Mouse (Mus musculus): Measurements from ENCODE around the gene Vmn1r23. TPM values are rescaled to one million over a fixed set of nuclear protein-coding genes. Genes with fewer than 3 reads are reported as not detected.
"Not testable (repeated sequence)": the region's sequence is repeated elsewhere in the genome, so short reads cannot be mapped to it uniquely, and the experiment has no call there.

Gene Vmn1r23
- not detected in 2 replicates for polyA plus RNA-seq (2015; fragmentation: Nextera tagmentation; extraction: Ambion mirVana)

DNA sequence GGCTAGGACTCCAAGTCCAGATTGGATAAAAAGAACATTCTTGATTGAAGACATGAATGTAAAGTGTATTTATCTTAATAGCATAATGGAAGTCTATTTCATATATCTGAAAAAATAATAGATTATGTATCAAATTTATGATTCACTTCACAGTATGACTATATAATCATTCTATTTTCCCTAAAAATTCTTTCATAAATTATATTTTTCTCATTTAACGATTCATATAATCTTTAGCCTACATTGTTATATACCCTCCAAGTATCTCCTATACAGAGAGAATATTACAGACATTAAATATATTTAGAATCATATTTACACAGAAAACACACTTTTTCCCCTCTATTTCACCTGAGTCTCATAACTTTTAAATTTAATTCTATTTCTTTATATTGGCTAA lies at the start of gene Vmn1r23:
Vmn1r23 (minus strand) TSS at position 101 of the 400 bp plus-strand sequence.
- H3K36me3 ChIP-seq (ENCODE audit: control insufficient read depth, insufficient read depth, low read length): no peaks in the 10 kb centered on the region

DNA sequence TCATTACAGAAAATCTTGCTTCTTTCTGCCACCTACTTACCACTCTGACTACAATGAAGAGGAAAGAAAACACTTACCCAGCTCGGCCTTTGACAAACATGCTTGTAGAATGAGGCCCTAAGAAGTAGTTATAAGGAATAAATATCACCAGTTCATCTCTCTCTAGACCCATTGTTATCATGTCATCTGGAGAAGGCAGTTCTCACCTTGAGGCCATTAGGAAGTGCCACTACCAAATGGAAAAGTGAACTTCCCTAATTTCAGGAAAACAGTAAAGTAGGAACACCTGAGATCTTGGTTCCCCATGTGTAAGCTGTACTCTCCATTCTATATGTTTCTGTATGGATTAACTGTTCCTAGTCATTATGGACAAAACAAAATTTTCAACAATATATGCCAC lies 34.8 kb upstream of the Vmn1r23 start, which contains the start of gene Vmn1r24:
Vmn1r24 (minus strand) TSS at position 101 of the 400 bp plus-strand sequence.
- 86% methylated on average over 1 of the region's 1 CpGs for WGBS
- H3K4me2 ChIP-seq (ENCODE audit: low read length): not testable (repeated sequence)

More for the DNA sequence above, at the start of gene Vmn1r23:
- no peaks in the 10 kb centered on the region for H3K27me3 ChIP-seq (ENCODE audit: control insufficient read depth, insufficient read depth, low read depth, low read length)
- H3K4me2 ChIP-seq (ENCODE audit: low read length): no peak within 1 kb of the TSS
- no peak within 1 kb of the TSS for H3K9ac ChIP-seq (ENCODE audit: low read depth, low read length)
- no peaks in the 10 kb centered on the region for H3K4me1 ChIP-seq (ENCODE audit: control insufficient read depth, insufficient read depth, low read length)
- H3K27ac ChIP-seq (ENCODE audit: low read length): no peak within 1 kb of the TSS
- H3K9me3 ChIP-seq (replicated peaks; ENCODE audit: control insufficient read depth, low read length, poor library complexity, severe bottlenecking): no peaks in the 10 kb centered on the region
- H3K4me3 ChIP-seq (ENCODE audit: low read depth, low read length): no peak within 1 kb of the TSS
- WGBS: 96% methylated on average over 1 of the region's 1 CpGs
- no peak for ATAC-seq

DNA sequence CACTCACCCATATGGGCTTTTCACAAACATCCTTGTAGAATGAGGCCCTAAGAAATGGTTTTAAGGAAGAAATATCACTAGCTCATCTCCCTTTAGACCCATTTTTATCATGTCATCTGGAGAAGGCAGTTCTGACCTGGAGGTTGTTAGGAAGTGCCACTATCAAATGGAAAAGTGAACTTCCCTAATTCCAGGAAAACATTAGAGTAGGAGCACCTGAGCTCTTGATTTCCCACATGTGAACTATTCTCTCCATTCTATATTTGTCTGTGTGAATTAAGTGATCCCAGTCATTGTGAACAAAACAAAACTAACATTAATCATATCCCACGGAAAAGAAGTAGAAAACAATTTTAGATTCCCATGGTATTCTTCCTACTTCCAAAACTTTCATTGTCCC lies 18.7 kb downstream of the Vmn1r23 start, which contains the start of gene Vmn1r22:
Vmn1r22 (minus strand) TSS at position 101 of the 400 bp plus-strand sequence.
- no peak for ATAC-seq
- H3K36me3 ChIP-seq (ENCODE audit: control insufficient read depth, insufficient read depth, low read length): no peaks in the 10 kb centered on the region
- no peak within 1 kb of the TSS for H3K4me3 ChIP-seq (ENCODE audit: low read depth, low read length)
- WGBS: 79% methylated on average over 1 of the region's 1 CpGs
- H3K27ac ChIP-seq (ENCODE audit: low read length): no peak within 1 kb of the TSS
- H3K9ac ChIP-seq (ENCODE audit: low read depth, low read length): no peak within 1 kb of the TSS
- no peaks in the 10 kb centered on the region for H3K9me3 ChIP-seq (replicated peaks; ENCODE audit: control insufficient read depth, low read length, poor library complexity, severe bottlenecking)
- H3K27me3 ChIP-seq (ENCODE audit: control insufficient read depth, insufficient read depth, low read depth, low read length): no peaks in the 10 kb centered on the region
- no peak within 1 kb of the TSS for H3K4me2 ChIP-seq (ENCODE audit: low read length)
- H3K4me1 ChIP-seq (ENCODE audit: control insufficient read depth, insufficient read depth, low read length): no peaks in the 10 kb centered on the region

More for the DNA sequence above, 34.8 kb upstream of the Vmn1r23 start, which contains the start of gene Vmn1r24:
- not testable (repeated sequence) for H3K27me3 ChIP-seq (ENCODE audit: control insufficient read depth, insufficient read depth, low read depth, low read length); H3K27ac ChIP-seq (ENCODE audit: low read length); ATAC-seq; H3K9me3 ChIP-seq (replicated peaks; ENCODE audit: control insufficient read depth, low read length, poor library complexity, severe bottlenecking); H3K4me3 ChIP-seq (ENCODE audit: low read depth, low read length); H3K4me1 ChIP-seq (ENCODE audit: control insufficient read depth, insufficient read depth, low read length); H3K9ac ChIP-seq (ENCODE audit: low read depth, low read length); H3K36me3 ChIP-seq (ENCODE audit: control insufficient read depth, insufficient read depth, low read length)

Other genes starting within 250 kb of the Vmn1r23 start
- gene Pyurf, start 234.8 kb downstream of the Vmn1r23 start, polyA plus RNA-seq (2015; fragmentation: Nextera tagmentation; extraction: Ambion mirVana): 13.9 and 15.5 TPM in 2 replicates
- gene Lancl2, start 224.3 kb downstream of the Vmn1r23 start, polyA plus RNA-seq (2015; fragmentation: Nextera tagmentation; extraction: Ambion mirVana): 104 and 105 TPM in 2 replicates
- gene Vopp1, start 101.7 kb downstream of the Vmn1r23 start, polyA plus RNA-seq (2015; fragmentation: Nextera tagmentation; extraction: Ambion mirVana): 254 and 266 TPM in 2 replicates
- gene Vmn1r21, start 76.5 kb downstream of the Vmn1r23 start, polyA plus RNA-seq (2015; fragmentation: Nextera tagmentation; extraction: Ambion mirVana): 0.10 TPM in 1 of 2 replicates, not detected in the other
- not detected in 2 replicates for gene Vmn1r22, start 18.8 kb downstream of the Vmn1r23 start, polyA plus RNA-seq (2015; fragmentation: Nextera tagmentation; extraction: Ambion mirVana)
- not detected in 2 replicates for gene Vmn1r24, start 34.7 kb upstream of the Vmn1r23 start, polyA plus RNA-seq (2015; fragmentation: Nextera tagmentation; extraction: Ambion mirVana)
- gene Vmn1r25, start 54.0 kb upstream of the Vmn1r23 start, polyA plus RNA-seq (2015; fragmentation: Nextera tagmentation; extraction: Ambion mirVana): not detected in 2 replicates
- gene Vmn1r26, start 88.3 kb upstream of the Vmn1r23 start, polyA plus RNA-seq (2015; fragmentation: Nextera tagmentation; extraction: Ambion mirVana): not detected in 2 replicates

Measured in midbrain, embryonic 16.5 days (tissue).